Mouse (Mus musculus) stomach, embryonic 14.5 days (tissue): ENCODE measurements around the gene I830077J02Rik. TPM values are rescaled to one million over a fixed set of nuclear protein-coding genes. Genes with fewer than 3 reads are reported as not detected.

Experiments used
- ATAC-seq: fragments of 200-750 bp; cut with Nextera tagmentation; 2 replicates; pipeline ENCODE4 v1.8.0; 2017; ENCODE audit warnings: low read depth, moderate TSS enrichment; ENCODE audit not compliant: insufficient number of reproducible peaks, insufficient read depth, low FRiP score
- H3K27ac ChIP-seq: fragments of 300-500 bp; sonication (generic); 2 replicates; pipeline ENCODE4 v1.5.1; 2014; ENCODE audit warnings: mild to moderate bottlenecking, low read length, moderate library complexity, mixed read lengths
- H3K27me3 ChIP-seq: fragments of 300-500 bp; sonication (generic); 2 replicates; pipeline ENCODE4 v1.6.1; 2014; ENCODE audit warnings: low read length, control low read depth, mixed read lengths; ENCODE audit not compliant: control insufficient read depth, insufficient read depth
- H3K36me3 ChIP-seq: fragments of 300-500 bp; sonication (generic); 2 replicates; pipeline ENCODE4 v1.6.1; 2014; ENCODE audit warnings: mild to moderate bottlenecking, control low read depth, low read length, moderate library complexity, mixed read lengths; ENCODE audit not compliant: control insufficient read depth, insufficient read depth
- H3K4me1 ChIP-seq: fragments of 300-500 bp; sonication (generic); 2 replicates; pipeline ENCODE4 v1.6.1; 2014; ENCODE audit warnings: low read length, control low read depth, mixed read lengths; ENCODE audit not compliant: control insufficient read depth, insufficient read depth
- H3K4me2 ChIP-seq: fragments of 300-500 bp; sonication (generic); replicated peaks from 2 replicates; pipeline ENCODE4 v1.6.1; 2014; ENCODE audit warnings: low read depth, low read length, control low read depth
- H3K4me3 ChIP-seq: fragments of 300-500 bp; sonication (generic); 2 replicates; pipeline ENCODE4 v1.5.1; 2014; ENCODE audit warnings: low read depth, low read length, control low read depth
- H3K9ac ChIP-seq: fragments of 300-500 bp; sonication (generic); replicated peaks from 2 replicates; pipeline ENCODE4 v1.6.1; 2014; ENCODE audit warnings: low read depth, mild to moderate bottlenecking, control low read depth, low read length, moderate library complexity, mixed read lengths
- H3K9me3 ChIP-seq: fragments of 300-500 bp; sonication (generic); 2 replicates; pipeline ENCODE4 v1.6.1; 2016; ENCODE audit warnings: low read depth, low read length, control low read depth; ENCODE audit not compliant: control insufficient read depth
- WGBS: fragments of 180-500 bp; shearing (Covaris S2); extraction: QIAGEN DNeasy Blood & Tissue Kit; methylation state at CpG from one replicate; pipeline ENCODE4 v1.1.7; 2014; 5-methylcytosine and 5-hydroxymethylcytosine counted together
- polyA plus RNA-seq: library from polyadenylated mRNA; unstranded; fragments of >200 nt; fragmentation: Nextera tagmentation; extraction: Ambion mirVana; gene quantifications from 2 replicates; pipeline ENCODE4 v1.2.1, GENCODE M21; 2014

I830077J02Rik gene
- polyA plus RNA-seq, 1 experiment from 2014 or later, result 1.2 TPM

- no peak overlapping the region for H3K4me2 ChIP-seq
- no peak overlapping the region for H3K4me3 ChIP-seq
- H3K36me3 ChIP-seq, result no peaks in the 10 kb centered on the region
- ATAC-seq, result no peak; the same call in 1 of the 2 replicates
- H3K27ac ChIP-seq, result no peak overlapping the region
- WGBS, result 42% methylated on average over 10 of the region's 10 CpGs
- no peaks in the 10 kb centered on the region for H3K4me1 ChIP-seq
- no peaks in the 10 kb centered on the region for H3K9me3 ChIP-seq
- no peaks in the 10 kb centered on the region for H3K27me3 ChIP-seq
- no peak overlapping the region for H3K9ac ChIP-seq
Observed at GRCm38 (mm10) chr3:105913839-105914681, 18.4 kb downstream of the I830077J02Rik start.

GRCm38 (mm10) chr3:105912097-105912880 is 20.2 kb downstream of the I830077J02Rik start:
- Histone ChIP-seq H3K9me3 (no peaks in the 10 kb centered on the region), H3K4me2 (no peak overlapping the region), H3K27me3 (no peaks in the 10 kb centered on the region), H3K4me3 (no peak overlapping the region), H3K4me1 (no peaks in the 10 kb centered on the region), H3K36me3 (no peaks in the 10 kb centered on the region), H3K9ac (no peak overlapping the region), H3K27ac (no peak overlapping the region)
- no peak for ATAC-seq
- 51% methylated on average over 9 of the region's 9 CpGs for WGBS

- WGBS, result 80% methylated on average over 11 of the region's 11 CpGs
Observed at GRCm38 (mm10) chr3:105910519-105911190, 21.8 kb downstream of the I830077J02Rik start.

GRCm38 (mm10) chr3:105908976-105909375 is 23.5 kb downstream of the I830077J02Rik start:
- Histone ChIP-seq H3K4me2 (no peak overlapping the region), H3K27ac (no peak overlapping the region), H3K4me1 (no peaks in the 10 kb centered on the region), H3K27me3 (no peaks in the 10 kb centered on the region), H3K9ac (no peak overlapping the region), H3K4me3 (no peak overlapping the region), H3K9me3 (no peaks in the 10 kb centered on the region), H3K36me3 (no peaks in the 10 kb centered on the region)
- WGBS, result 85% methylated on average over 4 of the region's 4 CpGs
- ATAC-seq, result no peak

More at GRCm38 (mm10) chr3:105910519-105911190, 21.8 kb downstream of the I830077J02Rik start:
- Histone ChIP-seq H3K4me2 (no peak overlapping the region), H3K9me3 (no peaks in the 10 kb centered on the region), H3K36me3 (no peaks in the 10 kb centered on the region), H3K4me1 (no peaks in the 10 kb centered on the region), H3K27ac (no peak overlapping the region), H3K9ac (no peak overlapping the region), H3K4me3 (no peak overlapping the region), H3K27me3 (no peaks in the 10 kb centered on the region)
- no peak for ATAC-seq

GRCm38 (mm10) chr3:105907956-105908655 is 24.4 kb downstream of the I830077J02Rik start:
- 39% methylated on average over 9 of the region's 9 CpGs for WGBS
- no peaks in the 10 kb centered on the region for H3K36me3 ChIP-seq
- no peak overlapping the region for H3K9ac ChIP-seq
- H3K4me1 ChIP-seq, result no peaks in the 10 kb centered on the region
- ATAC-seq, result no peak
- no peaks in the 10 kb centered on the region for H3K27me3 ChIP-seq
- H3K4me2 ChIP-seq, result no peak overlapping the region
- H3K4me3 ChIP-seq, result no peak overlapping the region
- no peak overlapping the region for H3K27ac ChIP-seq
- no peaks in the 10 kb centered on the region for H3K9me3 ChIP-seq

- Histone ChIP-seq H3K4me2 (no peak overlapping the region), H3K27me3 (no peaks in the 10 kb centered on the region), H3K4me3 (no peak overlapping the region), H3K36me3 (no peaks in the 10 kb centered on the region), H3K27ac (no peak overlapping the region), H3K9ac (no peak overlapping the region), H3K4me1 (no peaks in the 10 kb centered on the region), H3K9me3 (no peaks in the 10 kb centered on the region)
- WGBS, result 92% methylated on average over 9 of the region's 9 CpGs
- no peak for ATAC-seq
Observed at GRCm38 (mm10) chr3:105904721-105905120, 27.7 kb downstream of the I830077J02Rik start.

GRCm38 (mm10) chr3:105904213-105904612 is 28.3 kb downstream of the I830077J02Rik start:
- Histone ChIP-seq H3K9ac (no peak overlapping the region), H3K9me3 (no peaks in the 10 kb centered on the region), H3K4me3 (no peak overlapping the region), H3K27ac (no peak overlapping the region), H3K4me2 (no peak overlapping the region), H3K27me3 (no peaks in the 10 kb centered on the region), H3K36me3 (no peaks in the 10 kb centered on the region), H3K4me1 (no peaks in the 10 kb centered on the region)
- WGBS, result 69% methylated on average over 4 of the region's 4 CpGs
- no peak for ATAC-seq

- WGBS, result 69% methylated on average over 4 of the region's 4 CpGs
- Histone ChIP-seq H3K36me3 (no peaks in the 10 kb centered on the region), H3K27me3 (no peaks in the 10 kb centered on the region), H3K4me3 (no peak overlapping the region), H3K4me1 (no peaks in the 10 kb centered on the region), H3K27ac (no peak overlapping the region), H3K9ac (no peak overlapping the region), H3K9me3 (no peaks in the 10 kb centered on the region), H3K4me2 (no peak overlapping the region)
- no peak for ATAC-seq
Observed at GRCm38 (mm10) chr3:105901468-105901867, 31.0 kb downstream of the I830077J02Rik start.
